Mouse (Mus musculus): ENCODE measurements around the gene Nhlh1.

Gene Nhlh1

GRCm38 (mm10) chr1:172053541-172054440 lies 3.6 kb downstream of the Nhlh1 start:
- in situ Hi-C loops (cut with MseI, MboI) = no loop called here

GRCm38 (mm10) chr1:172052766-172053279 lies 4.5 kb downstream of the Nhlh1 start:
- in situ Hi-C loops (cut with MseI, MboI) = no loop called here

- in situ Hi-C loops (cut with MseI, MboI) = no loop called here
Observed at GRCm38 (mm10) chr1:172049131-172049782, 8.1 kb downstream of the Nhlh1 start.

- in situ Hi-C loops (cut with MseI, MboI) = no loop called here
Observed at GRCm38 (mm10) chr1:172048241-172048734, 9.1 kb downstream of the Nhlh1 start.

DNA sequence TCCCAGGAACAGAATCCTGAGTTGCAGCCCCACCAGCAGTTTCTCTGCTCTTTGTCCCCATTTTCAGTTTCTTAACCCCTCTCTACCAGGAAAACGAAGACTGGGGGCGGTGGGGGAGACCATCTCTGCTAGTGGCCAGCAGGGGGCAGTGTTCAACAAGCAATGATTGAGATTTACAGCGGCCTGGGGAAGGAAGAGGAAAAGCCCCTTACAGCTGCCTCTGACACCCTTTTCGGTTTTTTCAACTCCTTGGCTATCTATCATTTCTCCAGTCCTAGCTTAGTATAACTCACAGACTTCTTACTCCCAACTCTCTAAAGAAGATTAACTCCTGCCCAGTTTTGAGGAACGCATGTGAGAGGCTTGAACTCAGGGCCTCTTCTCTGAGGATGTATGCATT lies 10.4 kb downstream of the Nhlh1 start:
- in situ Hi-C loops (cut with MseI, MboI) = no loop called here

GRCm38 (mm10) chr1:172046410-172046809 lies 11.0 kb downstream of the Nhlh1 start:
- in situ Hi-C loops (cut with MseI, MboI) = no loop called here

DNA sequence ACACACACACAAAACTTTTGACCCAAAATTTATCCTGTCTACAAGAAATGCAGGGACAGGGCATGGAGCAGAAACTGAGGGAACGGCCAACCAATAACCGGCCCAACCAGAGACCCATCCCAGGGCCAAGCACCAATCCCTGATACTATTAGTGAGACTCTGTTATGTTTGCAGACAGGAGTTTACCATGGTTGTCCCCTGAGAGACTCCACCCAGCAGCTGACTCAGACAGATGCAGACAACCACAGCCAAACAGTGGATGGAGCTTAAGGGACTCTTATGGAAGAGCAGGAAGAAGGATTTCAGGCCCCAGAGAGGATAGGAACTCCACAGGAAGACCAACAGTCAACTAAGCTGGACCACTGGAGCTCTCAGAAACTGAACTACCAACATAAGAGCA lies 27.5 kb downstream of the Nhlh1 start:
- in situ Hi-C loops (cut with MseI, MboI) = no loop called here

GRCm38 (mm10) chr1:172028394-172029275 lies 28.7 kb downstream of the Nhlh1 start, which contains the start of gene Vangl2:
Vangl2 (minus strand) TSS chr1:172028444.
- in situ Hi-C loops (cut with MseI, MboI) = no loop called here

- in situ Hi-C loops (cut with MseI, MboI) = no loop called here
Observed at GRCm38 (mm10) chr1:172027809-172028102, 29.6 kb downstream of the Nhlh1 start.

DNA sequence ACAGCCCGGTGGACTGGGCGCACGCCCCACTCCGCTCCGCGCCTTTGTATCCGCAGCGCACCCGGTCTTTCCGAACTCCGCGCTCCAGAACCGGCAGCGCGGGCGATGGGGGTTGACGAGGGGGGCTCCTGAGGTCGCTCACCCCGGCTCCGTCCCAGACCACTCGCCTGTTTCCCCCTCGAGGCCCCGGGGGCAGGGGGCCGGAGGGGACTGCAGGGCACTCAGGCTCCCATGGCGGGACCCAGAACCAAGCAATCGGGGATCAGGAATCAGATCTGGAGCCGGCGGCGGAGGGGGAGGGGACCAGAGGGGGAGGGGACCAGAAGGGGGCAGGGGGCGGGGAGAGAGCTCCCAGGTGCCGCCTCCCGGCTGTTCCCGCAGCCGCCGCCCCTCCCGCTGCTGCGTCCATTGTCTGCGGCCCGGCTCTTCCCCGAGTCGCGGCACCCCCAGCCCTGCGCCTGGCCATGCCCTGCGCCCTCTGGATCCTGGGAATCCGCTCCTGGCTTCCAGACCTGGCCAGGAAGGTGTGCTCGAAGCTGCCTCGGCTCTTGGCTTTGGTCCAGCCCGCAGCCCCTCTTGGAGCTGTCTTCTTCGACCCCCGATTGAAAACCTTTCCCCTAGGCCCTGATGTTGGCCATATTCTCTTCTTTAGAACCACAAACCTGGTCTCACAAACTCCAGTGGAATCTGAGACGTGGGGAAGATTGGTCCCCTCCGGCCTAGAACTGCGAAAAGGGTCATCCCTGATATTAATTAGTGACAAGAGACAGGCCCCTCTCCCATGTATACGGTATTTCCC lies 30.2 kb downstream of the Nhlh1 start:
- in situ Hi-C loops (cut with MseI, MboI) = no loop called here

DNA sequence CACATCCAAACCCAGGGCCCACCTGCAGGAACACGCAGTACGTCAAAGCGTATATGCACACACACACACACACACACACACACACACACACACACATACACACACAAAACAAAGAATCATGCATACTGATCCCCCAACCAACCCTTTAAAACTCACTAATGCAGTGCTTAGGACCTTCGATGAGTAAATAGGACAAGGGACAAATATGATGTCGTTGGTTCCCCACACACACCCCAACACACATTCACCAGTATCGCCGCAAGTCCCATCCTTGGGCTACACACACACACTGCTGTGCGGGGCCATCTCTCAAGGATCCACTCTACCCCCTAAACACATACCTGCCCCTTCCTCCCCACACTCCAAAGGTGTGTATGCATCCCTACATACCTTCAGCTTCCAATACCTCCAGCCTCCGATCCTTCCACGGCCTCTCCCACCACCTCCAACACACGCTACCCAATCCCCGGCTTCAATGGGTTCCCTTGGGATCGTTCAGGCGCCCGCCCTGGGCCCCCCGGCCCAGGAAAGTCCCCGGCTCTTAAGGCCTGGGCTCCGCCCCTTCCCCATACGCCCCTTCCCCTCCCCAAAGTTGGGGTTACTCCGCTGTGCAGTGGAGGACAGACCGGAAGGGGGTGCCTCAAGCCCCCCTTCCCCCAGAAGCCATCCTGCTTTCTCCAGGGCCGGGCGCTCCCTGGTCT lies 31.0 kb downstream of the Nhlh1 start:
- in situ Hi-C loops (cut with MseI, MboI) = no loop called here

- in situ Hi-C loops (cut with MseI, MboI) = no loop called here
Observed at GRCm38 (mm10) chr1:172025201-172025904, 32.0 kb downstream of the Nhlh1 start.

GRCm38 (mm10) chr1:172024140-172024895 lies 33.1 kb downstream of the Nhlh1 start:
- in situ Hi-C loops (cut with MseI, MboI) = no loop called here

- in situ Hi-C loops (cut with MseI, MboI) = no loop called here
Observed at GRCm38 (mm10) chr1:172019863-172020521, 37.4 kb downstream of the Nhlh1 start.

DNA sequence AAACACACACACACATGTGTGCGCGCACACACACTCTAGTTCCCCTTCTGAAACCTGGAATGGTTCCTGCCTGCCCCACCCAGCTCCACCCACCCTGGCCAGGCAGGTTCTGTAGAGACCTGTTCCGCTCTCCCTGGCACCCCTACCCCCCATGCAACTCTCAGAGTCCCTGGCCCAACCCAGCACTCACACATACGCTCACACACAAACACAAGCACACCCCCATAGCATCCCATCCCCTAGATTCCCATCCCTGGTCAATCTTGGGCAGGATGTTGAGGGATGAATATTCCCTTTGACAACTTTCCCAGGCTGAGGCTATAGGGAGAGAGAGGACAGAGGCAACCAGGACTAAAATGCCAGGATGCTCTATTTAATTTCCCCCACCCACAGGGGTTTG lies 38.0 kb downstream of the Nhlh1 start:
- in situ Hi-C loops (cut with MseI, MboI) = no loop called here

DNA sequence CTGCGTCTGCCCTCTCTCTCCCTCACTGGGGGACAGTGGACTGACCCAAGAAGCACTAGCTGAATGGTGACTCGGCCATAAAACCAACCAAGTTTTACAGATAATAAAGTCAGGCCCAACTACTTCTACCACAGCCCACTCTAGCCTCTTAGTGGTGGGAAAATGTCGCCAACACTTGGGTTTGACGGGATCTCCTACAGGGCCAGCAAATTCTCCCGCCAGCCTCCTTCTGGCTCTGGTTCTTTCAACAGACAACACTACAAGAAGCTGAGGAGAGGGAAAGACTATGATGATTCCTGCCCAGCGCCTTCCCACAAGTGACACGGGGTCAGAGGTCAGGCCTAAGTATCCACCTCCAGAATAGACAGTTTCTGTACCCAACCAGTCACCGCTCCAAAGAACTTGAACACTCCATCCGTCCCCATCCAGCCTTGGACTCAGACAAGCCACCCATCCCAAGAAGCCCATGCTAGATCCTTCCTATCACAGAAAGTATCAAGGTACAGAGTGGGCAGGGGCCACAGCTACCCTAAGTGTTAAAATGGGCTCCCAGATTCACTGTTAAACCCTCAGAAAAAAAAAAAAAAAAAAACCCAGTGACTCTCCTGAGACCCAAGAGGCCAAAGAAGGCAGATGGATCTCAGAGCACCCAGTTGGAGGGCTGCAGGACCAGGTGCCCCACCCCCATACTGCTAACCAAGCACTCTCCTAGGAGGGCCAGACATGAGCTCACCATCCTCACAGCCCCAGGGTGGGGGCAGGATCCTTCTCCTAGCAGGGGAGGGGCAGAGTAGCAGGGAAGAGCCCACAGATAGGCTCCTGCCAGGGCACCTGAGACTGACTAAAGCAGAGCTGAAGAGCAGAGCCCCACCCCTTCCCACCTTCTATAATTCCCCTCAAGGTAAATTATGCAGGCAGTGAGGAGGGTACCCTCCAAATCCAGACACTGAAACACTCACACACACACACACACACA lies 38.7 kb downstream of the Nhlh1 start:
- in situ Hi-C loops (cut with MseI, MboI) = no loop called here

GRCm38 (mm10) chr1:172017517-172018070 lies 39.8 kb downstream of the Nhlh1 start:
- in situ Hi-C loops (cut with MseI, MboI) = no loop called here
